Mouse (Mus musculus): Measurements from ENCODE around the gene Egfl6. TPM values are rescaled to one million over a fixed set of nuclear protein-coding genes. Genes with fewer than 3 reads are reported as not detected.

Gene Egfl6
- 0.22 and 0.26 TPM in 2 replicates for polyA plus RNA-seq (2012; rRNA removed)

DNA sequence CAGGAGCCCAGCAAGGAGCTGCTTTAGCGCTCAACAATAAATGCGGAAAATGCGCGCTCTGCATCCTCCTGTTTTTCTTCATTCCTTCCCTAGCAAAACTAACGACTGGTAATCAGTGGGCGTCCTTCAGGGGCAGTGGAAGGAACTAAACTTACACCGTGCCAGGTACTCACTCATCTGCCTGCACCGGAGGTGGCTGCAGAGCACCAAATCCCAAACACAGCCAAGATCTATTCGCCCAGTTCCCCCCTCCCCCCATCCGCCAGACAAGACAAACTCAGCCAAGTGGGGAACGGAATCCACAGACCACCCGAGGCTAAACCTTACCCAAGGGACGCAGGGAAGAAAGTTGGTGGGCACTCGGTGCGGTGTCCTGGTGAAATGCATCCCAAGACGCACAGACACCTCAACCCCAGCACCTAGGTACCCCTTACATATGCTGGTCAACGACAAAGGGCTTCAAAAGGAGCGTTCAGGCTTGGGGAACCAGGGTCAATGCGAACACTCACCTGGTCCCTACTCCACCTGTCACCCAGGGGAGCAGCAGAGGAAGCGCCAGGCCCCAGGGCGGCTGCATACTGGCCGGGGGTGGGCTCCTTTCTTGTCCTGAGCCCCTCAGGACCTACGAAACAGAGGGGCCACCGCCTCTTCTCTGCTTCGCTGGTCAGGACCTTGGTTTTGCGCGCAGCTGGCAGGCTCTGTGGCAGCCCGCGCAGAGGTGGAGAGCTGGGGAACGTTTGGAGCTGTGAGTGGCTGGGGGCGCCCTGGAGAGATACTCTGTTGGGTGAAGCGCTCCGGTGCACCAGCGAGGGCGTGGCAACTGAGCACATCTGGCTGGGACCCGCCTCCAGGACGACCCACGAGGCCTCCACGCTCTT lies at the start of gene Egfl6:
TSS of gene Egfl6 (minus strand) at position 774 of the 878 bp plus-strand sequence.

DNA sequence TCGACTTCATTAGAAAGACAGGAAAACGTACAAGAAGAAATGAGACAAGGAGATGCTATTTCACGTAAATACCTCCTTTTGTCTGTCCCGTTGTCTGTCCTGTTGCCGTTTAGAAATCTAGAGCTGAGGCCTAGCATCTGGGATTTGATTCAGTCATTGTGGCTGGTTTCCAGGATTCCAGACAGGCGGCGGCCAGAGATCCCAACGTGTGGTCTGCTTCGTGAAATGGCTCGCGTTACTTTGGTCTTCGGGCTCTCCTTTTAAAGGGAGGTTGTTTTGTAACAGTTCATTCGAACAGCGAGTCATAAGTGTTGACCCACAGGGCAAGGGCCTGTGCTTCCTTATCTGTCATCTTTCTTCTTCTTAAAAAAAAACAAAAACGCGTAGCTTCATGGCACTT lies 67.2 kb downstream of the Egfl6 start, which contains the start of gene Tceanc:
TSS of gene Tceanc (minus strand) at position 223 of the 400 bp plus-strand sequence.

DNA sequence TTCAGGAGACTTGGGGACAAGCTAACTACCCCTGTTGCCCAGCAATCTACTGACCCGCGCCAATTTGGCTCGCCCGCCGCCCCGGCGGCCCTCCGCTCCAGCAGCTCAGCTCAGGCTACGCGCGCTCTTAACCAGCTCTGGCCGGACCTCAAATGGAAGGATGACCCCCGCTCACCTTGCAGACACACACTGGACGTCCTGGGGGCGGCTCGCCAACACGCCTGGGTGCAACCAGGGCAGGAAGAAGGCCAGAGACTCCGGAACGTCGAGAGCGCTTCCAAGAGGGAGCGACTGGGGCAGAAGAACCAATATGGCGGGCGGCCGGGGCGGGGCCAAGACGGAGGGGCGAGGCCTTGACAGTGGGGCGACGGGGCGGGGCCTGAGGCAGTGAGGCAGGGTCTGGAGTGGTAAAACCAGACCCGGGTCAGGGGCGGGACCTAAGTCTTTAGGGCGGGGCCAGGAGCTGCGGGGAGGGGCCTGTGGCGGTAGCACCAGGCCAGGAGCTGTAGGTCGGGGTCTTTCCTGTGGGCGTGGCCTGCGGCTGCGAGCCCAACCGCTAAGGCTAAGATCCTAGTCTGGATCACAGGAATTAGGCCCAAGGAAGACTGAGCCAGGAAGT lies 106.0 kb downstream of the Egfl6 start, which contains the start of gene Rab9:
TSS of gene Rab9 (minus strand) at position 503 of the 619 bp plus-strand sequence.

Other genes starting within 250 kb of the Egfl6 start
- 4.3 and 4.4 TPM in 2 replicates for gene Trappc2, start 145.1 kb downstream of the Egfl6 start, polyA plus RNA-seq (2012; rRNA removed)
- gene Ofd1, start 145.0 kb downstream of the Egfl6 start, polyA plus RNA-seq (2012; rRNA removed) = 1.4 TPM in 2 replicates
- 23.9 and 28.8 TPM in 2 replicates for gene Rab9, start 105.9 kb downstream of the Egfl6 start, polyA plus RNA-seq (2012; rRNA removed)
- gene Tceanc, start 67.2 kb downstream of the Egfl6 start, polyA plus RNA-seq (2012; rRNA removed) = 0.82 and 0.90 TPM in 2 replicates